Comparison of ENCODE assay signal across 21 mouse cellular contexts in genomic region chr6:4009548-4009947, GRCm38 (mm10). TPM values are rescaled to one million over a fixed set of nuclear protein-coding genes. Genes with fewer than 3 reads are reported as not detected.
DNase-seq lines count a peak whose midpoint lies in the region; ATAC-seq lines count a peak whose summit lies in the region.
"Had no signal": no experiment of that assay in that cellular context is flagged by ENCODE, and none has a peak within 500 bp of the region (broad histone marks: within the 10 kb centered on the region; RNA-seq: fewer than 3 reads in every experiment).

No protein-coding gene starts in this region.

- H3K4me2 ChIP-seq in kidney, embryonic 16.5 days (replicated peaks; ENCODE audit: low read depth, low read length): no peak overlapping the region
- H3K4me2 ChIP-seq: forebrain, embryonic 13.5 days; hindbrain, embryonic 13.5 days; liver, embryonic 15.5 days; midbrain, embryonic 13.5 days had no signal

- no peaks in the 10 kb centered on the region for H3K9me3 ChIP-seq in kidney, embryonic 16.5 days (ENCODE audit: low read length)
- H3K9me3 ChIP-seq: forebrain, embryonic 13.5 days; G1E; hindbrain, embryonic 13.5 days; liver, embryonic 15.5 days; midbrain, embryonic 13.5 days had no signal

- peak; percentile 57; the same call in 1 of the 2 replicates for ATAC-seq in kidney, embryonic 16.5 days (ENCODE audit: low FRiP score, low TSS enrichment)
- ATAC-seq: forebrain, embryonic 13.5 days; intestine, embryonic 16.5 days; midbrain, embryonic 13.5 days had no signal

- H3K4me1 ChIP-seq in kidney, embryonic 16.5 days (ENCODE audit: insufficient read depth, low read length): no peaks in the 10 kb centered on the region
- H3K4me1 ChIP-seq: forebrain, embryonic 13.5 days; hindbrain, embryonic 13.5 days; liver, embryonic 15.5 days; midbrain, embryonic 13.5 days had no signal

- intact Hi-C loops in heart, postnatal 25 days (cut with DNase I): loop anchor here (5.0 to 10.0 kb wide), 2 partner anchors 75 to 97 kb away; no protein-coding TSS in a partner anchor

- H3K27me3 ChIP-seq in kidney, embryonic 16.5 days (ENCODE audit: insufficient read depth, low read length): no peaks in the 10 kb centered on the region
- H3K27me3 ChIP-seq: forebrain, embryonic 13.5 days; hindbrain, embryonic 13.5 days; liver, embryonic 15.5 days; midbrain, embryonic 13.5 days had no signal

- H3K36me3 ChIP-seq in kidney, embryonic 16.5 days (ENCODE audit: insufficient read depth, low read length): peaks cover 3% of the 10 kb centered on the region; the same call in 1 of the 2 replicates
- H3K36me3 ChIP-seq: G1E; hindbrain, embryonic 13.5 days; liver, embryonic 15.5 days; midbrain, embryonic 13.5 days had no signal

- no peak overlapping the region for H3K4me3 ChIP-seq in kidney, embryonic 16.5 days (ENCODE audit: low read length)
- H3K4me3 ChIP-seq: forebrain, embryonic 13.5 days; hindbrain, embryonic 13.5 days; liver, embryonic 15.5 days; midbrain, embryonic 13.5 days had no signal

- H3K27ac ChIP-seq in kidney, embryonic 16.5 days (ENCODE audit: low read length): no peak overlapping the region
- H3K27ac ChIP-seq: forebrain, embryonic 13.5 days; hindbrain, embryonic 13.5 days; liver, embryonic 15.5 days; midbrain, embryonic 13.5 days had no signal

- DNase-seq in heart, adult 8-10 months (ENCODE audit: low spot score): peak; percentile 83
- no peak for DNase-seq in heart, postnatal 25 days (ENCODE audit: low spot score)
- peak; percentile 15 for DNase-seq in lung, postnatal 25 days (ENCODE audit: low spot score)
- no peak for DNase-seq in lung, postnatal 36 days
- no peak for DNase-seq in thymus, postnatal 0 days (ENCODE audit: low spot score)
- DNase-seq in urinary bladder, postnatal 36 days (ENCODE audit: low spot score in 2 of 2): no peak
- DNase-seq: cerebellum, adult 9-11 months; right cerebral cortex, postnatal 25 days; thymus, postnatal 25 days had no signal

- H3K9ac ChIP-seq in kidney, embryonic 16.5 days (replicated peaks; ENCODE audit: low read length): no peak overlapping the region
- H3K9ac ChIP-seq: forebrain, embryonic 13.5 days; hindbrain, embryonic 13.5 days; liver, embryonic 15.5 days; midbrain, embryonic 13.5 days had no signal

RNA-seq across cellular contexts. Expression of gene Gng11, which starts 5.8 kb away (rescaled TPM):
- total RNA-seq in heart, adult 8-10 months (2022): 10 to 100 TPM; 40.1 to 73.9 (median 62.2) TPM
- total RNA-seq in heart, postnatal 25 days (2021): 10 to 100 TPM; 70.8 to 71.5 TPM
- 69.2 and 72.1 TPM in 2 replicates for polyA plus RNA-seq in kidney, embryonic 16.5 days (2015; fragmentation: Nextera tagmentation; extraction: Ambion mirVana)
- polyA plus RNA-seq in thymus, postnatal 0 days (2015; fragmentation: Nextera tagmentation; extraction: Ambion mirVana): 26.3 and 29.1 TPM in 2 replicates
- total RNA-seq: G1E had no signal
- polyA plus RNA-seq: G1E had no signal

RNA-seq across cellular contexts. Expression of gene Gngt1, which starts 16.0 kb away (rescaled TPM):
- not detected for total RNA-seq in heart, adult 8-10 months (2022)
- total RNA-seq in heart, postnatal 25 days (2021): not detected
- polyA plus RNA-seq in kidney, embryonic 16.5 days (2015; fragmentation: Nextera tagmentation; extraction: Ambion mirVana): not detected in 2 replicates
- not detected in 2 replicates for polyA plus RNA-seq in thymus, postnatal 0 days (2015; fragmentation: Nextera tagmentation; extraction: Ambion mirVana)
- total RNA-seq: left cerebral cortex, adult 8-10 months; megakaryocyte progenitor cell, adult 5-6 weeks had no signal
- polyA plus RNA-seq: forebrain, embryonic 13.5 days; G1E; gonadal fat pad, adult 2 months; hindbrain, embryonic 13.5 days; limb, embryonic 14.5 days; liver, embryonic 15.5 days; midbrain, embryonic 13.5 days; neural tube, embryonic 14.5 days had no signal

RNA-seq across cellular contexts. Expression of gene Tfpi2, which starts 20.8 kb away (rescaled TPM):
- under 1 TPM; 0.53 to 0.89 (median 0.75) TPM for total RNA-seq in heart, adult 8-10 months (2022)
- total RNA-seq in heart, postnatal 25 days (2021): 1 to 10 TPM; 1.2 to 1.5 TPM
- 4.6 and 4.8 TPM in 2 replicates for polyA plus RNA-seq in kidney, embryonic 16.5 days (2015; fragmentation: Nextera tagmentation; extraction: Ambion mirVana)
- 1.2 and 1.8 TPM in 2 replicates for polyA plus RNA-seq in thymus, postnatal 0 days (2015; fragmentation: Nextera tagmentation; extraction: Ambion mirVana)
- total RNA-seq: G1E had no signal
- polyA plus RNA-seq: G1E had no signal

Comparison
In these comparisons a context has a peak if more than half of its experiments do, and no peak if none do; other contexts are left out.
1. DNase-seq: peak in heart, adult 8-10 months (single experiment) and lung, postnatal 25 days (single experiment); none in heart, postnatal 25 days (single experiment), lung, postnatal 36 days (single experiment), thymus, postnatal 0 days (single experiment) and urinary bladder, postnatal 36 days (0 of 2).